ENCODE assay signal across 17 mouse cellular contexts in the genomic region with DNA sequence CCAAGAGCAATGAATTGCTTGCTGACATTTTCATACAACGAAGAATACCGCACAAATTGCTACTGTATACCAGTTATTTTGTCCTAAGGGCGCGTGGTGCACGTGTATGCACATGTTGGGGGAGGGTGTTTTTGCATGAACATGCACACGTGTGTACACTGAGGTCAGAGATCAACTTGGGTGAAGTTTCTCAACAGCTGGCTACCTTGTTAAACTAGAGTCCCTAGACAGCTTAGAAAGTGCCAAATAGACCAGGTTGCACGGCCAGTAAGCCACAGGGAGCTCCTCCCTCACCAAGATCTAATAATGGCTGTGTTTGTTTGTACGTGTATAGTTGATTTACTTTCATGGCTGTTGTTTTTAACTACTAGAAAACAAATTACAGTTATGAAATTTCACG.
"Had no signal": no experiment of that assay in that cellular context is flagged by ENCODE, and none has a peak within 500 bp of the region (broad histone marks: within the 10 kb centered on the region; RNA-seq: fewer than 3 reads in every experiment).

No protein-coding gene starts in this region.

- H3K9me3 ChIP-seq: lung, embryonic 15.5 days; midbrain, embryonic 15.5 days; stomach, embryonic 15.5 days had no signal

- DNase-seq: lung, adult 2 months; lung, postnatal 14 days; lung, postnatal 36 days; right cerebral cortex, postnatal 14 days; thymus, adult 2 months; thymus, postnatal 25 days; thymus, postnatal 4 days had no signal

- H3K9ac ChIP-seq: lung, embryonic 15.5 days; midbrain, embryonic 13.5 days; midbrain, embryonic 15.5 days; neural tube, embryonic 12.5 days; stomach, embryonic 15.5 days had no signal

- ATAC-seq: lung, postnatal 0 days; midbrain, embryonic 13.5 days; midbrain, embryonic 15.5 days had no signal

- H3K36me3 ChIP-seq: lung, embryonic 15.5 days; midbrain, embryonic 15.5 days; neural tube, embryonic 12.5 days; stomach, embryonic 15.5 days had no signal

- H3K27me3 ChIP-seq: lung, embryonic 15.5 days; megakaryocyte, embryonic 14.5 days; midbrain, embryonic 13.5 days; midbrain, embryonic 15.5 days; neural tube, embryonic 12.5 days; stomach, embryonic 15.5 days had no signal

- H3K4me1 ChIP-seq: megakaryocyte, embryonic 14.5 days; midbrain, embryonic 13.5 days; midbrain, embryonic 15.5 days; neural tube, embryonic 12.5 days; stomach, embryonic 15.5 days had no signal

- H3K4me2 ChIP-seq: lung, embryonic 15.5 days; midbrain, embryonic 11.5 days; midbrain, embryonic 13.5 days; midbrain, embryonic 15.5 days; neural tube, embryonic 12.5 days; stomach, embryonic 15.5 days had no signal

- H3K4me3 ChIP-seq: lung, embryonic 15.5 days; megakaryocyte, embryonic 14.5 days; midbrain, embryonic 13.5 days; midbrain, embryonic 15.5 days; neural tube, embryonic 12.5 days; stomach, embryonic 15.5 days had no signal

- H3K27ac ChIP-seq: lung, embryonic 15.5 days; macrophage; midbrain, embryonic 13.5 days; midbrain, embryonic 15.5 days; neural tube, embryonic 12.5 days; stomach, embryonic 15.5 days; stomach, postnatal 0 days had no signal
